Mouse (Mus musculus): ENCODE measurements at regions not wholly inside any gene's neighbourhood (a gene's known extent, or its start where the extent isn't known, plus 50 kb on each side); places are given as distances from the start of the nearest gene placed in this dataset.

DNA sequence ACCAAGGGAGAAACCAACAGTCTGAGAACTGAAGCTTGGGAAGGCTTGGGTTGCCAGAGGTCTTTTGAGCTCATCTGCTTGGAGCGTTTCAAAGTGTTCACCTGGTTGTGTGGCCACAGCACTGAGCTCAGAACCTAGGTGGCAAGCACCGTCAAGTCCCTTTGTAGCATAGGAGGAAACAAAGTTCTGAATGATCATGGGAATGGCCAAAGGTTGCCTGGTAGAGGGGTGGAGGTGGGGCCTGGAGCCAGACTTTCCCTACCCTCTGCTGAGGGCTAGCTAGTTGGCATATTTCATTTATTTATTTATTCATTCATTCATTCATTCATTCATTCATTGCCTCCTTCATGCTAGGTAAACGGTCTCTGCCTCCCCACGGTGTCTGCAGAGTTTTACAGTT, 134.9 kb upstream of the 1600014C23Rik start:
- DNase-seq (ENCODE audit: low spot score in 2 of 2) = no peak

DNA sequence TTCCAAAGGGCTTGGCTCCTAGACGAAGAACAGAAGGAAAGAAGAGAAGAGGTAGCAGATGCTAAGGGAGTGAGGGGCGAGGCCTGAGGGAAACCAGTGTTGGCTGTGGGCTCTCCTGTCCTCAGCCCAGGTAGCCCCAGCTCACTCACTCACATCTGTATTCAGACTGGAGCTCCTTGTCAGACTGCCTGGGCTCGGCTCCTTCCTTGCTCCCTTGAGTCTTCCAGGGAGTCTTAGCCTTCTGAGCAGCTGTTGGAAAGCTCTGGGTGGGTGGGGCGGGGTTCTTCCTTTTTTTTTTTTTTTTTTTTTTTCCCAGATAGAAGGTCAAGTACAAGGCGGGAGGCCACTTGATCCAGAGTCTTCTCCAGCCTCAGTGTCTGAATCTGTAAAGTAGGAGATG, 134.1 kb upstream of the 1600014C23Rik start:
- DNase-seq (ENCODE audit: low spot score in 2 of 2) = no peak

DNA sequence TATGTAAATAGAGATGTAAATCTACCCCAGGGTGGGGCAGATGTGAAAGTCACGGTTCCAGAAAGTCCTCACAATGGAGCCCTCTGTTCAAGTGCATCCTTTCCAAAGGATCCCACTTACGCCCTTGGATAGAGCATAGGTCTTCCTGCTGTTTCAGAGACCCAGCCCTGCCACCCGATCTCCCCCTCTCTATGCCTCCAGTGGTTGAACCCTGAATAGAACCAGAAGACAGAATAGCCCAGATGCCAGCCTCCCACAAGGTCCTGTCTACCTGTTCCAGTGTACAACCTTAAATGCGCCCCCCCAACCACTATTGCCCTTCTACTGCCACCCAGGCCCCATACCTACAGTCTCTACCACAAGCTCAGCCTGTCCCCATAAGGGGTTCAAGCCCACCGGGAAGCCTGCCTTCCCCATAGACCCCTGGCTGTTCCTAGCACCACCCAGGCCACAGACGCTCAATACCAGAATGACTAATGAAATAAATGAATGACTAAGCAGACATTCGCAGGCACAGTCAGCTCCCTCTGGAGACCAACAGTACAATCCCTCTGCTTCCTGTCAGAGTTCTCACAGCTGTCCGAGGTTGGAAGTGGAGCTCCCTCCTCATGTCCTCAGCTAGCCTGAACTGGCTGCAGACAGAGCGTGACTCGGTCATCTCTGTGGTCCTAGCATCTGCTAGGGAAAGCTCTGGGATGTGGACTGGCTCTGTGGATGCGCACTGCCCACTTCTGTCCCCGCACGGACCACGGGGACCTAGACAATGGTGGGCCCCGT, 133.4 kb upstream of the 1600014C23Rik start:
- no peak for DNase-seq (ENCODE audit: low spot score in 2 of 2)

DNA sequence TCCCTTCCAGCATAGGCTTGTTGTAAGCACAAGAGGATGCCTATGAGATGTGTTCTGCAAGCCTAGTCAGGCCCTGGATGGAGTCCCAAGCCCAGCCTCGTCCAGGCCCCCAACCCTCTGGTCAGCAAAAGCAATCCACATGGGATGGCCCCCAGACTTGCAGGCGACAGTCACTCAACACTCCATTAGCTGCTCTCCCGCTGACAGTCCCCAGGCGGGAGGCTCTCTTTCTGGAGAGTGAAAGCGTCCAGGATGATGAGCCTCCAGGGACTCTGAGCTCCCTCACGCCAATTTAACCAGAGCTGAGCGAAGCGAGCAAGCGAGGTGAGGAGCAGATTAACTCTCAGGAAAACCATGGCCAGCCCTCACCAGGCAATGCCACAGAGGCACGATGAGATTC, 132.7 kb upstream of the 1600014C23Rik start:
- no peak for DNase-seq (ENCODE audit: low spot score in 2 of 2)

DNA sequence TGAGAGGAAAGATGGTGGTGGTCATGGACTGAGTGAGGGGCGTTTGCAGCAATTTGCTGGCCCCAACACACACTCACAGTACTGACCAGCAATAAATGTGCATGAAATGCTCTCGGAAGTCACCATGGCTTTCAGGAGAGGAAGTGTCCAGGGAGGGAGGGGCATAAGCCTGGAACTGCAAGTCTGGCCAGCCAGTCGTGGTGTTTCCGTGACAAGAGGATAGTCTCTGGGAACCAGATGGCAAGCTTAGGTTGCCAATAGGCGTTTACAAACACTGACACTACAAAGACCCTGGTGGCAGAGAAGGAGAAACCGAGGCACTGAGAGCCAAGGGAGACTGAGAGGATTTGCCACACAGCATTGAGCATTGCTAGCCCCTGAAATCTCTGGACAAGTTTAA, 132.3 kb upstream of the 1600014C23Rik start:
- no peak for DNase-seq (ENCODE audit: low spot score in 2 of 2)

DNA sequence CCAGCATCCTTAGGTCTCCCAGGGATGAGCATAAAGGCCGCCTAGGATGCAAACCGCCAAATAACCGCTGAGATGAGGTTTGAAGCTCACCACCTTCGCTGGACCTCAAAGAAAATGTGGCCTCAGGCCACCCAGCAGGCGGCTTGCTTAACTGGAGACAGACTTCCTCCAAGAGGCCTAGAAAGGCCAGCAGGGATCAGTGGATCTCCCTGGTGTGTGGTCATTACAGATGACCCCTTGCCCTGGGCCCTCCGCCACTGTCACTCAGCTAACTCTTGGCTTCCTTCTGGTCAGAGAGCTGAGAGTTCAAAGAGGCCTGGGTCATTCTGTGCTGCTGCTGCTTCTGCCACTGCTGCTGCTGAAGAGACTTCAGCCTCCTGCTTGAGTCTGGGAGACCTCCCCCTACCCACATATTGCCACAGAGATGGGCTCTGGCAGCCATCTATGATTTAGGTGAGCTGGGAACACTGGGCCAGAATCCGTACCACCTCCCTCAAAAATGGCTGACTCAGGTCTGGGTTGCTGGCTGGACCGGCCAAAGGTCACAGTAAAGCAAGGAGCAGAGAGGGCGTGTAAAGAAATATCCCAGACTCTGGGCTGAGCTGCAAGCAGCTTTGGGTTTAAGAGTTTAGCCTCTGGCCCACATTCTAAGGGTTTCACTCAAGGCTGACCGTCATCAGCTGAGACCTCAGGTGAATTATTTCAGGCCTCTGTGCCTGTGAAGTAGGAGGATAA, 130.0 kb upstream of the 1600014C23Rik start:
- DNase-seq (ENCODE audit: low spot score in 2 of 2) = no peak

DNA sequence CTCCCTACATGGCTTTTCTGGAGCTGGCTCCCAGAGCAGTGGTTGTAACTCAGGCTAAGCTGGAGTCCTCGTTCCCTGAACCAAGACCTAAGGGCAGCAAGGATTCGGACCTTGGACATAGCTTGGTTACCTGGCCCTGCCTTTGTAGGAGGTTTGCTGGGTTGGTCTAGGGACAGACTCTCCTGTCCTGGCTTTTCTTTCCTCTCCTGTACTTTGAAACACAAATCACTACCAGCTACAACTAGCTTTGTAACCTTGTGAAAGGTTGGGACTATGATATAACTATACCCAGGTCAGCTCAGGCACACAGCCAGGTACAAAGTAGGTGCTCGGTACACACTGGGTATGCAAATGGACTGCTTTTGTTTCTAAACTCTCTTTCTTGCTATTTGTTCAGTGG, 129.4 kb upstream of the 1600014C23Rik start:
- no peak for DNase-seq (ENCODE audit: low spot score in 2 of 2)

DNA sequence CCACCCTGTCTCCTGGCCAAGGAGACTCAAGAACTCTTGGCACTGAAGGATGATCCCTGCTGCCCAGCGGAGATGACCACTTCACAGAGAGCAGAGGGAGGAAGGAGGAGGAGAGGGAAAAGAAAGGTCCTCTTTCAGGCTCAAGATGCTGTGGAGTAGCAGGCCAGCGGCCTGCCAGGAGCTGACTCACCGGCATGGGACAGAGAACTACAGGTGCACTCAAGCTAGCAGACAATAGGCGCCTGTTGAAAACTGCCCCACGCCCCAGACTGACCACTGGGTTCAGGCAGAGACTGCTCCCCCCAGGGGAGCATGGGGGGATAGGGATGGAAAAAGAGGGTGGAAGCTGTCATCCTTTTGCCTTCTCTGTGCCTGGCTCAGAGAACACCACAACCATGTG, 125.8 kb upstream of the 1600014C23Rik start:
- DNase-seq (ENCODE audit: low spot score in 2 of 2) = no peak

DNA sequence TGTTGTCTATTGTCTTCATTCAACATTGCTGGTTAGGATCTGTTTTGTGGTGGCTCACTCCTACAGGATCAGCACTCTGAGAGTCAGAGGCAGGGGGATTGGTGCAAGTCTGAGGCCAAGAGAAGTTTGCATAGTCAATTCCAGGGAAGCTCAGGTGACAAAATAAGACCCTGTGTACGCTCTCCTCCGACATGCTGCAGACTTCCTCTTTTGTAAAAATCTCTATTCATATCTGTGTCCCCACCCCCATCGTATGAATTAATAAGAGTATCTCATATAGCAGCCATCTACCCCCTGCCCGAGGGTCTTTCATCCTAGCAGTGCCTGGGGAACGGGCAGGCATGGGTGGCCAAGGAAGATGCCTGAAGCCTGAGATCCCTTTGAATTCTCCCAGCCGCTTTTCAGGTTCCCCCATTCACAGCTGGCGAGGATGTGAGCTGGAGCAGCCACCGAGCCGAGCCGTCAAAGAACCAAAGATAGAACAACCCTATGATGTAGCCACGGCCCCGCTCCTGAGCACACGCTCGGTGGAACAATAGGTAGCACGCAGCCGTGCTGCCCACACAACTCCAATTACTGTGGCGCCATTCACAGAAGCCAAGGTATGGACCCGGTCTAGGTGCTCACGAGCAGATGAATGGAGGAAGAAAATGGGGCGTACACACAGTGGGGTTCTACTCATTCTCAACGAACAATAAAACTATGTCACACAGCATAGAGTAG, 120.4 kb upstream of the 1600014C23Rik start:
- DNase-seq (ENCODE audit: low spot score in 2 of 2) = no peak

DNA sequence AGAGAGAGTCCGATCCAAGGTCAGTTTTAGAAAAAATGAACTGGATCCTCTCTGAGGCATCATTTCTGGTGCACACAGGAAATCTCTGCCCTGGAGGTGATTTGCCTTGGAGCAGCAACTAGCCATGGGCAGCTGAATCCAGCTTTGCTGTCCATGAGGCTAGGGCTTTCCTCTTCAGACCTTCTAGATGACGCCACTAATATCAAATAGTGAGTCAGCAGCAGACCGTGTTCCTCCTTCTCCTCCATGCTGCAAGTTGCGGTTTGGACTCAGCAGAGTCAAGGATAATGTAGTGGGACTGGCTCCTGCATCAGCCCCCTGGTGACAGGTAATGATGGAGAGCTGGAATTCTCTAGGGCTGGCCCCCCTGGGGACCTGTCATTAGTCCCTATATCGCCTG, 118.8 kb upstream of the 1600014C23Rik start:
- no peak for DNase-seq (ENCODE audit: low spot score in 2 of 2)

DNA sequence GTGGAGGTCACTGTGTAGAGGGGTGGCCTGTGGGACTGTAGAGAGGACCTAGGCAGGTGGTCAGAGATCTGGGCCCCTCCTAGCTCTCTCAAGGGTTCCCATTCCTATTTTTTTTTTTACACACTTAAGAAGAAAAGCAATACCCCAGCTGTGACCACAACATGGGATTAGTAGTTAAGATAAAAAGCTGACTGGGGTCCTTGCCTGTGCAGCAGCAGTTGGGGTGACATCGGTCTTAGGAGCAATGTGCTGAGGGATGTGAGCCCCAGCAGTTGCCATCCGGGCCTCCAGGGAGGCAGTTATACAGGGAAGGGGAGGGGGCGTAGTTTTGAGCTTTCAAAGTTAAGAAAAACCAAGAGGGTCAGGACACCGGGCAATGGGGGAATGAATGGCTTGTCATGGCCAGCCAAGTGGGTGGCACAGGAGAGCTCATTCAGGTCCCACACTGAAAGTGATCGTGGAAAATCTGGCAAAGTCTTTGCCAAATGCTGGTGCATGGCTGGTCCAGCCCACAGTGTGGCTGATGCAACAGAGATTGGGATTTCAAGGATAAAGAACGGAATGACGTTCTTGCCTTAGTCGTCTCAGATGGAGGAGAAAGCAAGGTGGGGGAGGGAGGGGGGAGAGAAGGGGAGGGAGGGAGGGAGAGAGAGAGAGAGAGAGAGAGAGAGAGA, 118.2 kb upstream of the 1600014C23Rik start:
- DNase-seq (ENCODE audit: low spot score in 2 of 2) = no peak

DNA sequence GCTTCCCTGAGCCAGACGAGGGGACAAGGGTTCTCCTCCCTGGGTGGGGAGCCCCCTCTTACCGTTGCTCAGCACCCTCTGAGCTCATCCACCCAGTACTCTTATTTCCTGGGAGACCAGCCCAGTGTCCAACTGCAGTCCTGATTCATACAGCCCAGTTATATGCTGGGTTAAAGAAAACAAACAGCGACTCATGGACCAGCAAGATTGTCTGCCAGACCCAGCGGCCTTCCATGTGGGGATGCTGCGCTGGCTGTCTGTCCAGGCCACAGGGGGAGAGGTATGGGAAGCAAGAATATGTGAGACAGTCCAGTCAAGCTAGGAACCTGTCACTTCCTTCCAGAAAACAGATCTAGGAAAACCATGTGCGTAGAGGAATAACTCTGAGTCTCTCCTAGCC, 117.3 kb upstream of the 1600014C23Rik start:
- DNase-seq (ENCODE audit: low spot score in 2 of 2) = no peak

DNA sequence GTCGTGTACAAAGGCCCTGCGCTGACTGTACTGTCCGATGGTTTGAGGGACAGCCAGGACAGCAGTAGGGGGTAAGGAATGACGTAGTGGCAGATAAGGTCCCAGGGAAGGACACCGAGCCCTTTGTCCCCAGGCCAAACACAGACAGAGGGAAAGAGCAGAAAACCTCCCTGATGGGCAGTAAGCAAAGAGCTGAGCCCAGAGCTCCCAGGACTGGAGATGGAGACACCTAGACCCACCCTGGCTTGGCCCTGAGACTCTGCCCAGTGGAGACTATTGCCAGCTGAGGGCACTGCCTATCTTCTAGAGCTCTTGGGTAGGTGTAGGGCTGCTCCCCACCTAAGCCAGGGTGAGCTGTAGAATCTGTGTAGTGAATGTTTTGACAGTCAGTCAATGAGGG, 116.5 kb upstream of the 1600014C23Rik start:
- no peak for DNase-seq (ENCODE audit: low spot score in 2 of 2)

DNA sequence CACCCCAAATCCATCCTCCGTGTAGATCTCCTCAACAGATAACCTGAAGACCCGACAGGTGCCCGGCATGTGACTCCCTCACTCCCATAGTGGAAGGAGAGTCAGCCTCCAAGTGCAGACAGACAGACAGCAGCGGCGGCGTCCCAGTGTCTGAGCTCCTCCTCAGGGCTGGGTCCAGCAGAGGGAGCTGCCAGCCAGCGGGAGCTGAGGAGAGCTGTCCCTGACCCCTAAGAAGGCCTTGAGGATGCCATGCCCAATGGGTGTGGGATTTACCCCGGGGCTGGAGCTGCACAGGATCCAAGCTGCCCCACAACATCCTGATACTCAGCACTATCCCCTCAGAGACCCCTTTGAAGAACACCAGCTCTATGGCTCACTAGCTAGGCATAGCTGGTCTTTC, 115.0 kb upstream of the 1600014C23Rik start:
- DNase-seq (ENCODE audit: low spot score in 2 of 2) = no peak

DNA sequence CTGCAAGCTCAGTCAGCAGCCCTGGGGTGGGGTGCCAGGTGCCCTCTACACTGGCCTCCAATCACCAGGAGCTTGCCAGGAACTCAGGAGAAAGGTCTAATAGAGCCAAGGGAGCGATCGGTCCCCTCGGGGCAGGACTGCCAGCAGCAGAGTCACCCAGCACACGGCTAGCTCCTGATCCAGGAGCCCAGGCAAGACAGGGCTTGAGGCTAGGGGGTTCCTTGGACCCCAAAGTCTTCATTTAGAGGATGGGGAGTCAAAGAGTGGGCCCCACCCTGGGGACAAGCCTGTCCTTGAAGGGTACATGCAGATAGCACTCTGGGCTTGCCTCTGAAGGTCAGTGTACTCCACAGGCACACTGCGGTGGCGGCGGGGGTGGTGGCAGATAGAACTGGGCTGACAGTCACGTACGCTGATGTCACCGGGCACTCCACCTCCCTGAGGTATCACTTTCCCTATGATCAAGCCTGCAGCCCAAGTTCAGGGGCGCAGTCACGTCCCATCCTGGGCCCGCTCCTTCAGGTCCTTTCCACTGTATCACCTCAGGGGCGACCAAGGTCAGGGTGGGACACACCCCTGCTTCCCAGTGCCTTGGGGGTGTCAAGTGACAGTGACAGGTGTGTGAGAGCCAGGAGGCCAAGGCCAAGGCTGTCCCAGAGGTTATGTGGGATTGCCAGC, 114.2 kb upstream of the 1600014C23Rik start:
- DNase-seq (ENCODE audit: low spot score in 2 of 2) = no peak

DNA sequence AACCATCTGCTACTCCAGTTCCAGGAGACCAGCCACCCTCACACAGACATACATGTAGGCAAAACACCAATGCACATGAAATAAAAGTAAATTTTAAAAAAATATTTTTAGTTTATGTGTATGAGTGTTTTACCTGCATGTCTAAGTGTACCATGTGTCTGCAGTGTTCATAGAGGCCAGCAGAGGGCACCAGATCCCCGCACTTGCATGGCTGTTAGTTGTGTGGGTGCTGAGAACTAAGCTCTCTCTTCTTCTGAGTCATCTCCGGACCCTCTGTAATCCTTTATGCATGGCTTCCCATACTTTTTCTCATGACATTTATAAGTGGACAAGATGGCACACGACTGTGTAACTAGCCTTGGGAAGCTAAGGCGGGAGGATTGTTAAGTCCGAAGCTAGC, 112.2 kb upstream of the 1600014C23Rik start:
- no peak for DNase-seq (ENCODE audit: low spot score in 2 of 2)

DNA sequence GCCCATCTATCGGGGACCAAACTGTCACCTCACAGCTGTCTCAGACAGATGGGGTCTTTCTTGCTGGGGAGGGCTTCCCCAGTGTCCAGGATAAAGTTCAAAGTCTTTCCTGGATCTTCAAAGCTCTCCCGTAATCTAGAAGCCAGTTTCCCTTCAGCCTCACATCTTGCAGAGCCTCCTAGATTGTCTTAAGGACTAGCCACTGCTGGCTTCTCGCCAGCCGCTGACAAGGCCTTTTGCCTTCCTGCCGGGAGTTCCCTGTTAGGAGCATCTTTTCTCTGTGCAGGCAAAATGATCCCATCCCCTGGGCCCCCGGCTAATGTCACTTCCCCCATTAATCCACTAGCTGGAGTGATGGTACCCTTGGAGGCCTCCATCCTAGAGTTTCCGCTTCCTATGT, 103.1 kb upstream of the 1600014C23Rik start:
- DNase-seq (ENCODE audit: low spot score in 2 of 2) = no peak

DNA sequence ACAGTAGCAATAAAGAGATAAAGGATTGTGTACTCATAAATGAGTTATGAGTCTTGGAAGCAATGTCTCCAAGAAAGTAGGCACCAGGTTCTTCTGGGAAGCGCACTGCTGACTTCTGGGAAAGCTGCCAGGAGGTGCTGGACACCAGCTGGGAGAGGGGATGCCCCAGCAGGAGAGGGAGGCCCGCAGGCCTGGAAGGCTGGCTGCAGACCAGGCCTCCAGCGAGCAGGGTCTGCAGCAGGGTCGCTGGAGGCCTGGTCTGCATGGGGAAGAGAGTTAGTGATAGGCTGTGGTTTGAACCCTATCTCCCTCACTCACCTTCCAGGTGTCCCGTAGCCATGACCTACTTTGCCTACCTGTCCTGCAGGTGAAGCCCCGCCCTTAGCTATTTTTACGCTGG, 102.6 kb upstream of the 1600014C23Rik start:
- DNase-seq (ENCODE audit: low spot score in 2 of 2) = no peak

DNA sequence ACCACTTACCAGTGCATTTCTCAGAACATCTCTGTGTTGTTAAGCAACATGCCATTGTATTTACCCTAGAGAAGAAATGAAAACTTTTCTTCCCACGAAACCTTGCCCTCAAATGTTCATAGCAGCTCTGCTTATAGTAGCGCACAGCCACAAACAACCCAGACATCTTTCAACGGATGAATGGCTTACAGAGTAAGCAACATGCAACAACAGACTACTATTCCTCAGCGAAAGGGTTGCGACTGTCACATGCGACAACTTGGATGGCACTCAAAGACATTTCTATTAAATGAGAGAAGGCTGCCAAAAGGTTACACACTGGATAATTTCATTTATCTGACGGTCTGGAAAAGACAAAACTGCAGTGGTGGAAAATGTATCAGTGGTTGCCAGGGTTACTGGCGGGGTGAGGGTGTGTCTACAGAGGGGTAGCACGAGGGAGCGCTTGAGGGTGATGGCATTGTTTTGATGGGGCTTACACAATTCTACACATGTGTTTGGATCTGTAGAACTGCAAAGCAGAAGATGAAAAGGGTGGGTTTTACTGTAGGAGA, 101.0 kb upstream of the 1600014C23Rik start:
- DNase-seq (ENCODE audit: low spot score in 2 of 2) = no peak

DNA sequence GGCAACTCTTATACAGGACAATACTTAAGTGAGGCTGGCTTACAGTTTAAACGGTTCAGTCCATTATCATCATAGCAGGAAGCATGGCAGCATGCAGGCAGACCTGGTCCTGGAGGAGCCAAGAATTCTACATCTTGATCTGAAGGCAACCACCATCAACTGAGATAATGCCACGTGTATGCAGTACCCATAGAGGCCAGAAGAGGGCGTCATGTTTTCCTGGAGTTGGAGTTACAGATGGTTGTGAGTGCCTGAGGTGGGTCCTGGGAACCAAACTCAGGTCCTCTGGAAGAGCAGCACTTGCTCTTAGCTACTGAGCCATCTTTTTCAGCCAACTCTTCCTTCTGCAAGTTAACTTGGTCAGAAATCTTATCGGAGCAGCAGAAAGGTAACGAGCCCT, 96.7 kb upstream of the 1600014C23Rik start:
- DNase-seq (ENCODE audit: low spot score in 2 of 2) = no peak

DNA sequence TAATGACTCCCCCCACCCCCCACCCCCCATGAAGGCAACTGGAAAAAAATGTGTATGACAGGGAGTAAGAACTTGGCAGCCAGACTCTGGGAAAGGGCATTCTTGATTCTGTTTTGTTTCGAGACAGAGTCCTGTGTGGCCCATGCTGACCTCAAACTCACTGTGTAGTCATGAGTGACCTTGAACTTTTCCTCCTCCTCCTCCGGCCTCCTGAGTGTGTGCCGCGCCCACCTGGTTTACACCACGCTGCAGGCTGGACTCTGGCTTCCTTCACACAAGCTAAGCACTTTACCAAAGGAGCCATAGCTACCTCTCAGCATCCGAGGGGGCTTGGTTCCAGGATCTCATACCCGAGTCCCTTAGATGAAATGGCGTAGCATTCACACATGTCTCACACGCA, 95.9 kb upstream of the 1600014C23Rik start:
- DNase-seq (ENCODE audit: low spot score in 2 of 2) = no peak

Data from left cerebral cortex, adult 18-20 months (tissue).